Mouse (Mus musculus) intestine, embryonic 14.5 days (tissue): Measurements from ENCODE around the gene Fras1. TPM values are rescaled to one million over a fixed set of nuclear protein-coding genes. Genes with fewer than 3 reads are reported as not detected.

ENCODE experiments used
- ATAC-seq: fragments of 200-750 bp; cut with Nextera tagmentation; replicated peaks from 2 replicates; pipeline ENCODE4 v1.8.0; 2017; ENCODE audit warnings: low read depth, moderate number of reproducible peaks, moderate TSS enrichment, moderate library complexity; ENCODE audit not compliant: low FRiP score, low TSS enrichment
- DNase-seq: peaks from one replicate; pipeline ENCODE4 v3.0.0-alpha.2; 2018; ENCODE audit warnings: low spot score
- H3K27ac ChIP-seq: fragments of 300-500 bp; sonication (generic); 2 replicates; pipeline ENCODE4 v1.5.1; 2014; ENCODE audit warnings: low read depth, mild to moderate bottlenecking, control low read depth
- H3K27me3 ChIP-seq: fragments of 300-500 bp; sonication (generic); replicated peaks from 2 replicates; pipeline ENCODE4 v1.6.1; 2014; ENCODE audit warnings: low read length, control low read depth; ENCODE audit not compliant: control insufficient read depth, insufficient read depth
- H3K36me3 ChIP-seq: fragments of 300-500 bp; sonication (generic); 2 replicates; pipeline ENCODE4 v1.6.1; 2014; ENCODE audit warnings: low read length, control low read depth; ENCODE audit not compliant: control insufficient read depth, insufficient read depth
- H3K4me1 ChIP-seq: fragments of 300-500 bp; sonication (generic); replicated peaks from 2 replicates; pipeline ENCODE4 v1.6.1; 2014; ENCODE audit warnings: low read length, control low read depth, mixed read lengths; ENCODE audit not compliant: control insufficient read depth, insufficient read depth
- H3K4me2 ChIP-seq: fragments of 300-500 bp; sonication (generic); 2 replicates; pipeline ENCODE4 v1.6.1; 2014; ENCODE audit warnings: low read length
- H3K4me3 ChIP-seq: fragments of 300-500 bp; sonication (generic); 2 replicates; pipeline ENCODE4 v1.5.1; 2014; ENCODE audit warnings: low read depth, low read length, control low read depth, mixed read lengths
- H3K9ac ChIP-seq: fragments of 300-500 bp; sonication (generic); 2 replicates; pipeline ENCODE4 v1.6.1; 2014; ENCODE audit warnings: mild to moderate bottlenecking, low read length
- H3K9me3 ChIP-seq: fragments of 300-500 bp; sonication (generic); 2 replicates; pipeline ENCODE4 v1.6.1; 2016; ENCODE audit warnings: low read length, control low read depth; ENCODE audit not compliant: control insufficient read depth
- WGBS: fragments of 180-500 bp; shearing (Covaris S2); extraction: QIAGEN DNeasy Blood & Tissue Kit; methylation state at CpG from one replicate; pipeline ENCODE4 v1.1.7; 2014; 5-methylcytosine and 5-hydroxymethylcytosine counted together
- polyA plus RNA-seq: library from polyadenylated mRNA; unstranded; fragments of >200 nt; fragmentation: Nextera tagmentation; extraction: Ambion mirVana; gene quantifications from 2 replicates; pipeline ENCODE4 v1.2.1, GENCODE M21; 2014

The Fras1 gene
- polyA plus RNA-seq, 1 experiment from 2014 or later, result 41.4 TPM

DNA sequence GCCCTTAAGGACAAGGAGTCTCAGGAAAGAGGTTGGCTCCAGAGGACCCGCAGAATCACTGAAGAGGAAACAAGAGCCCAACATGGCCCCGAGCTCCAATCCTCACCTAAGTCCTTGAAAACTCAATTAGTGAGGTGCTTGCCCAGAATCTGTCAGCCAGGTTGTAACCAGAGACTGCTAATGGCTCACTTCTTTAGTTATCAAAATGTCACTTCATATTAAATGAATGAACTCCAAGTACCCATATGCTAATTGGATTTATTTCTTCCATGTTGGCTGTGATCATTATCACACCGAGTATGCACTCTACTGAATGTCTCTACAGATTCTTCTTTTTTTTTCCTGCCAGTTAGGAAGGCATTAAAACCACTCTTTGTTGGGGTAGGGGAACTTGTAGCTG lies 47.8 kb downstream of the Fras1 start:
- DNase-seq (no peak), ATAC-seq (no peak)
- 90% methylated on average over 3 of the region's 3 CpGs for WGBS
- Histone ChIP-seq H3K27ac (no peak overlapping the region), H3K36me3 (no peaks in the 10 kb centered on the region), H3K27me3 (no peaks in the 10 kb centered on the region), H3K4me2 (no peak overlapping the region), H3K4me3 (no peak overlapping the region), H3K9me3 (no peaks in the 10 kb centered on the region), H3K4me1 (no peaks in the 10 kb centered on the region), H3K9ac (no peak overlapping the region)

DNA sequence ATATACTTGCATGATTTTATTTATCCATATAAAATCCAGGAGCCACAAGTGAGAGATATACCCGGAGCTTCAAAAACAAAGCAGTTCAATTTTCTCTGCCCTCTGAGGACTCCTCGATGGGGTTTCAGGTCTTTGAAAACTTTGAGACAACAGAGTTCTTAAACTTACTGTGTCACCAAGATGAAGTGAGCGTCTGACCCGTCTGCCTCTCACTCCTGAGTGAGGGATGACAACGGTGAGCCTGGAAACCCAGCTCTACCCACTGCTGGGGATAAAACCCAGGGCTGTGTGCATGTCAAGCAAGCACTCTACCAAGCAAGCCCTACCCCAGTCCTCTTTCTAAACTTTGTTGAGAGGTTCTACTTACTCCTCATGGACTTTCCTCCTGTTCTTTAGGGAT lies 49.0 kb downstream of the Fras1 start:
- no peak for ATAC-seq
- no peak overlapping the region for H3K4me3 ChIP-seq
- no peaks in the 10 kb centered on the region for H3K9me3 ChIP-seq
- H3K9ac ChIP-seq, result no peak overlapping the region
- no peaks in the 10 kb centered on the region for H3K27me3 ChIP-seq
- H3K4me1 ChIP-seq, result no peaks in the 10 kb centered on the region
- H3K36me3 ChIP-seq, result no peaks in the 10 kb centered on the region
- 87% methylated on average over 5 of the region's 5 CpGs for WGBS
- no peak for DNase-seq
- no peak overlapping the region for H3K4me2 ChIP-seq
- no peak overlapping the region for H3K27ac ChIP-seq

GRCm38 (mm10) chr5:96425391-96425790 lies 51.6 kb downstream of the Fras1 start:
- Histone ChIP-seq H3K9ac (no peak overlapping the region), H3K9me3 (no peaks in the 10 kb centered on the region), H3K4me2 (no peak overlapping the region), H3K4me1 (no peaks in the 10 kb centered on the region), H3K4me3 (no peak overlapping the region), H3K36me3 (no peaks in the 10 kb centered on the region), H3K27me3 (no peaks in the 10 kb centered on the region), H3K27ac (no peak overlapping the region)
- ATAC-seq, result no peak
- DNase-seq, result no peak
- 90% methylated on average over 8 of the region's 8 CpGs for WGBS

DNA sequence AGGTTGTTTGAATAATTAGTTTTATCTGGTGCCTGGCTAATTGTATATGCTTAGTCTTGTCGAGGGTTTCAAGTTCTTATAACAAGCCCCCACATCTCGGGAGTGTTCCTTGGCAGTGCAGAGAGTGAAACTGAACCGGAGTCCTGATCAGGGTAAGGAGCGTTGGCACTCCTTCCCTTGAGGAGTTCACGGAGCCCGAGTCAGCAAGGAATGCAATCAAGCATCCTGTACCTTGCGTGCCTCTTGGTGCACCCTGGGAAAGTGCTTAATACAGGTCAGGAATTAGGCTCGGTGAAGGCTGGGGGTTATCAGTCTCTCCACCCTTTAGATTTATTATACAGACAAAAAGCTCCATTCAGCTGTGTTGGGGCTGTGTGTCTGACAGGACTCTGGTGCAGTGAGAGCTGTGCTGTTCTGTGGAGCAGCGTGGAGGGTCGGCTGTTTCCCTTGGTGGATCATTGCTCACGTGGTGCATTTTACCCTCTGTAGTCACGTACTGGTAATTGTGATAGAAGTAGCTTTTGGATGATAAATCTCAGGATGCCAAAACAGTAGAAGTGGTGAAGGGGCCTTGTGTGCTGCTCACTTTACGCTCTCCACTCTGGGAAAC lies 55.9 kb downstream of the Fras1 start:
- Histone ChIP-seq H3K4me2 (peak overlapping the region; percentile 18; the same call in 1 of the 2 replicates), H3K36me3 (no peaks in the 10 kb centered on the region), H3K27me3 (no peaks in the 10 kb centered on the region), H3K27ac (no peak overlapping the region), H3K4me3 (no peak overlapping the region), H3K9ac (no peak overlapping the region), H3K9me3 (no peaks in the 10 kb centered on the region), H3K4me1 (no peaks in the 10 kb centered on the region)
- ATAC-seq, result peak; percentile 37; the same call in 1 of the 2 replicates
- no peak for DNase-seq
- 33% methylated on average over 13 of the region's 13 CpGs for WGBS

- no peaks in the 10 kb centered on the region for H3K27me3 ChIP-seq
- ATAC-seq (no peak), DNase-seq (no peak)
- no peak overlapping the region for H3K4me3 ChIP-seq
- H3K27ac ChIP-seq, result no peak overlapping the region
- no peaks in the 10 kb centered on the region for H3K9me3 ChIP-seq
- 78% methylated on average over 4 of the region's 4 CpGs for WGBS
- no peak overlapping the region for H3K4me2 ChIP-seq
- H3K36me3 ChIP-seq, result no peaks in the 10 kb centered on the region
- no peak overlapping the region for H3K9ac ChIP-seq
- H3K4me1 ChIP-seq, result no peaks in the 10 kb centered on the region
These were observed 64.1 kb downstream of the Fras1 start for GRCm38 (mm10) chr5:96437870-96438269.

- Histone ChIP-seq H3K4me2 (no peak overlapping the region), H3K4me1 (no peaks in the 10 kb centered on the region), H3K9me3 (no peaks in the 10 kb centered on the region), H3K27ac (no peak overlapping the region), H3K36me3 (no peaks in the 10 kb centered on the region), H3K9ac (no peak overlapping the region), H3K27me3 (no peaks in the 10 kb centered on the region), H3K4me3 (no peak overlapping the region)
- no peak for DNase-seq
- 79% methylated on average over 4 of the region's 4 CpGs for WGBS
- no peak for ATAC-seq
These were observed 66.1 kb downstream of the Fras1 start for GRCm38 (mm10) chr5:96439811-96440210.

DNA sequence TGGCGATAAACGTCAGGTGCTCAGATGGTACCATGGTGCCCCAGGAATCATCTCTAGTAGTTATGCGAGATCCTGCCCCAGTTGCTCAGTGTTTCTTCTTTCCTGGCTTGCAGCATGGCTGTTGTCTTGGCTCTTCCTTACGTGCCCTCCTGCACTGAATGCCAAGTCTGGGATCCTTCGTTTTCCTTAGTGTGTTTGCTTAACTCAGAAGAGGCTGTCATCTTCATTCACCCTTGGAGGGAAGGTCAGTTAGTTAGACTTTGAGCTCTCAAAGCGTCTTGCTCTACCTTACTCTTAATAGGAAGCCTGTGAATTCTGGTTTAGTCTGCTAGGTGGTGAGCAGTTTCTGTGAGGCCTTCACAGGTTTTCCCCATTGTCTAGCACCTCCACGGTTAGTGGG lies 73.7 kb downstream of the Fras1 start:
- H3K27ac ChIP-seq, result no peak overlapping the region
- no peak for ATAC-seq
- 79% methylated on average over 7 of the region's 7 CpGs for WGBS

DNA sequence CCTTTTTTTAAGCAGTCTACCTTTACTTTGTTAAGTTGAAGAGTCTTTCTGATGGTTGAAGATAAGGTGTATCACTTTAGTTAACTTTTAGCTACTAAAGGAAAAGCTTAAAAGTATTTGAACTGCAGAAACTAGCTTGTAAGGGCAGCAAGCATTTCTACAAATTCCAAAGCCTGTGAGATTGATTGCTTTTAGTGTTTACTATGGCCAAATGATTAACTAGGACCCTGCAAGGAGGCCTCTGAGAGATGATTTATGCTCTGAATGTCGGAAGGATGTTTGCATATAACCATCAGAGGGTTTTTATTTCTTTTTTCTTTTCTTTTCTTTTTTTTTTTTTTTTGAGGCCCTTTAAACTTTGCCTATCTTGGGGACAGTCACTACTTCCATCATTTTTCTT lies 78.3 kb downstream of the Fras1 start:
- Histone ChIP-seq H3K9ac (no peak overlapping the region), H3K27ac (peak overlapping the region; percentile 60), H3K4me3 (no peak overlapping the region), H3K4me1 (peaks cover 17% of the 10 kb centered on the region; the same call in 1 of the 2 replicates), H3K36me3 (no peaks in the 10 kb centered on the region), H3K4me2 (no peak overlapping the region), H3K9me3 (no peaks in the 10 kb centered on the region), H3K27me3 (no peaks in the 10 kb centered on the region)
- 11% methylated on average over 1 of the region's 1 CpGs for WGBS
- ATAC-seq, result peak; percentile 80; the same call in 1 of the 2 replicates
- DNase-seq, result no peak

More for the DNA sequence above, 73.7 kb downstream of the Fras1 start:
- H3K4me3 ChIP-seq, result no peak overlapping the region
- H3K4me2 ChIP-seq, result no peak overlapping the region
- H3K9me3 ChIP-seq, result no peaks in the 10 kb centered on the region
- no peaks in the 10 kb centered on the region for H3K27me3 ChIP-seq
- H3K4me1 ChIP-seq, result peaks cover 6% of the 10 kb centered on the region; the same call in 1 of the 2 replicates
- H3K36me3 ChIP-seq, result no peaks in the 10 kb centered on the region
- DNase-seq, result no peak
- no peak overlapping the region for H3K9ac ChIP-seq

DNA sequence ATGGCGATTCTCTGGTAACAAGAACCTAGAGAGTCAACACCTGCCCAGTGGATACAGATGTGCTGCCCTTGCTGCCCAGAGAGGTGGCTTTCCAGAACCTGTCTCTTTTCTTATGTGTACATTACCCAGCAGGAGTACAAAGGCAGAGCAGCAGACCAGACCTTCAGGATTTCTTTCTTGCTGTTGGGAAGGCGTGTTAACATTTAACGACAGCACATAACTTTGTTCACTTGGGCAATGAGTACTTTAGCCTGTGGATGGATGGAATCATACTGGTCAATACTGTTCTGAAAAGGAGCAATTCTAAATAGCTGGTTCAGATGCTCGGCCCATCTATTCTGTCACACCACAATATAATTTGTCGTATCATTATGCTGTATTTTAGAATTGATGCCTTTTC lies 79.6 kb downstream of the Fras1 start:
- H3K27me3 ChIP-seq, result no peaks in the 10 kb centered on the region
- H3K9me3 ChIP-seq, result no peaks in the 10 kb centered on the region
- DNase-seq, result no peak
- no peak overlapping the region for H3K9ac ChIP-seq
- H3K36me3 ChIP-seq, result no peaks in the 10 kb centered on the region
- ATAC-seq, result no peak
- 0 out of 2 replicates have a peak overlapping the region, but pooled peaks have one; percentile 23 for H3K27ac ChIP-seq
- 78% methylated on average over 5 of the region's 5 CpGs for WGBS
- no peak overlapping the region for H3K4me3 ChIP-seq
- no peak overlapping the region for H3K4me2 ChIP-seq
- H3K4me1 ChIP-seq, result peaks cover 17% of the 10 kb centered on the region; the same call in 1 of the 2 replicates
